Mouse (Mus musculus) cerebellum, adult 2 months (tissue): ENCODE results near the gene Arrdc2.

Source experiments
- CTCF ChIP-seq: fragments of 200-500 bp; IDR thresholded peaks from 2 replicates; pipeline ENCODE4 v1.5.1; 2011; ENCODE audit warnings: low read depth, mild to moderate bottlenecking, control low read depth, low read length, moderate library complexity, borderline replicate concordance; ENCODE audit not compliant: insufficient read depth
- POLR2A ChIP-seq: fragments of 200-500 bp; IDR thresholded peaks from 2 replicates; pipeline ENCODE4 v1.6.1; 2011; ENCODE audit warnings: low read length, control low read depth, borderline replicate concordance; ENCODE audit not compliant: insufficient read depth

- TF ChIP-seq CTCF = no peak
- TF ChIP-seq POLR2A = no peak
These were observed 4.4 kb upstream of the Arrdc2 start for GRCm38 (mm10) chr8:70843941-70844340.
